Mouse (Mus musculus): ENCODE measurements around the gene Dpf3. TPM values are rescaled to one million over a fixed set of nuclear protein-coding genes. Genes with fewer than 3 reads are reported as not detected.

The Dpf3 gene
- polyA plus RNA-seq, 1 experiment from 2014 or later, result 10.5 TPM

DNA sequence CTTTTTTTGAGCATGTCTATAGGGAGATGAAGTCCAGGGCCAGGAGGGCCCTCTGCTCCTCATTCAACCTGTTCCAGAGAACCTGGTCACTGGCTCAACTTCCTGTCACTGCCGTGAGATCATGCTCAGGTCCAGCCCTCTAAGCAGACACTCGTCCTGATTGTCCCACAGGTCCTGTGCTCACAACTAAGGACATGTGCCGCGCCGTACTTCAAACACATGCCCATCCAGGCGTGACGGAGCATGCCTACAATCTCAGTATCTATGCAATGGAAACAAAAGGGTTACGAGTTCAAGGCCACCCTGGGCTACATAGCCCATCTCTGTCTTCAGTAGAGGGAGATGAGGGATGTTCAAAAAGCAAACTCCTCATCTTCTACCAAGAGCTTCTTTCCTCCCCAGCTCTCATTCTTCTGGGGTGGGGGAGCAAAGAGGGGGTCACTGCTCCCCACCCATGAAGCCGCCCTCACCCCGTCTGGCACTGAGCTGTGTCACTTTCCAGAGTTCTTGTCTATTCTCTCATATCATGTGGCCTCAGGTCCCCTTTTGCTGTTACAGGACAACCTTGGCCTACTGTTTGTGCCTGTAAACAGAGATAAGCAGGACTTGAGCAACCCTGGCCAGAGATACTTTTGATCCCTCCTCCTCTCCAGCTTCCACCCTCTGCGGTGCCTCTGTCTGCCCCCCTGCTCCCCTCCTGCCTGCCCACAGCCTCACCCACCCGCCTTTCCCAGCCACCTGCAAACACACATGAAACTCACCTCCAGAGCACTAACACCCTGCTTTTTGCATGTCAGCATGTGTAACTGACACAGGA, 112.3 kb downstream of the Dpf3 start:
- no peak for DNase-seq (ENCODE audit: low spot score)
- WGBS, result 84% methylated on average over 12 of the region's 12 CpGs
- Histone ChIP-seq H3K36me3 (no peaks in the 10 kb centered on the region), H3K4me3 (no peak overlapping the region), H3K27ac (peak overlapping the region; percentile 40; the same call in 1 of the 2 replicates), H3K4me1 (replicated peaks) (peaks cover 33% of the 10 kb centered on the region), H3K27me3 (ENCODE audit: insufficient read depth, poor library complexity, severe bottlenecking) (no peaks in the 10 kb centered on the region), H3K9me3 (no peaks in the 10 kb centered on the region)

- H3K4me3 ChIP-seq, result no peak overlapping the region
- H3K27me3 ChIP-seq (ENCODE audit: insufficient read depth, poor library complexity, severe bottlenecking), result no peaks in the 10 kb centered on the region
- no peak overlapping the region for H3K27ac ChIP-seq
- DNase-seq (ENCODE audit: low spot score), result no peak
- H3K36me3 ChIP-seq, result no peaks in the 10 kb centered on the region
- peaks cover 26% of the 10 kb centered on the region for H3K4me1 ChIP-seq (replicated peaks)
- WGBS, result 68% methylated on average over 7 of the region's 7 CpGs
- H3K9me3 ChIP-seq, result no peaks in the 10 kb centered on the region
Observed at GRCm38 (mm10) chr12:83373081-83373480, 114.4 kb downstream of the Dpf3 start.

GRCm38 (mm10) chr12:83372290-83372689, 115.2 kb downstream of the Dpf3 start:
- Histone ChIP-seq H3K27me3 (ENCODE audit: insufficient read depth, poor library complexity, severe bottlenecking) (no peaks in the 10 kb centered on the region), H3K27ac (no peak overlapping the region), H3K4me1 (replicated peaks) (peaks cover 21% of the 10 kb centered on the region), H3K9me3 (no peaks in the 10 kb centered on the region), H3K4me3 (no peak overlapping the region), H3K36me3 (no peaks in the 10 kb centered on the region)
- no peak for DNase-seq (ENCODE audit: low spot score)
- 90% methylated on average over 7 of the region's 7 CpGs for WGBS

GRCm38 (mm10) chr12:83370221-83370620, 117.3 kb downstream of the Dpf3 start:
- WGBS, result 91% methylated on average over 11 of the region's 11 CpGs
- H3K4me3 ChIP-seq, result no peak overlapping the region
- no peaks in the 10 kb centered on the region for H3K36me3 ChIP-seq
- H3K9me3 ChIP-seq, result peaks cover 5% of the 10 kb centered on the region; the same call in 1 of the 2 replicates
- H3K4me1 ChIP-seq (replicated peaks), result peaks cover 13% of the 10 kb centered on the region
- no peaks in the 10 kb centered on the region for H3K27me3 ChIP-seq (ENCODE audit: insufficient read depth, poor library complexity, severe bottlenecking)
- H3K27ac ChIP-seq, result no peak overlapping the region
- no peak for DNase-seq (ENCODE audit: low spot score)

DNA sequence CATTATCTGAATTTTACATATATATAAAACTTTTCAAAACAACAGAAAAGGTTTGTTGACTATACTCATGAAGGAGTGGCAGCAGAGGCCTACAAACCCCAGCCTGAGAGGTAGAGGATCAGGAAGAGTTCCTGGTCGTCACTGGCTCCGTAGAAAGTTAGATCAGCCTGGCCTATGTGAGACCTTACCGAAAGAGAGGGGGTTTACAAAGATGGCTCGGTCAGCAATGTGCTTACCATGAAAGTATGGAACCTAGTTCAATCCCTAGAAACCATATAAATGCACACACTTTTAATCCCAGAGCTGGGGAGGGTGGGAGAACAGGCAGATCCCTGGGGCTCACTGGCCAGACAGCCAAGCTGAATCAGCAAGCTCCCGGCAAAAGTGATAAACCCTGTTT, 118.1 kb downstream of the Dpf3 start:
- peaks cover 10% of the 10 kb centered on the region; the same call in 1 of the 2 replicates for H3K9me3 ChIP-seq
- no peaks in the 10 kb centered on the region for H3K27me3 ChIP-seq (ENCODE audit: insufficient read depth, poor library complexity, severe bottlenecking)
- H3K4me1 ChIP-seq (replicated peaks), result peaks cover 8% of the 10 kb centered on the region
- no peak for DNase-seq (ENCODE audit: low spot score)
- H3K27ac ChIP-seq, result no peak overlapping the region
- no peaks in the 10 kb centered on the region for H3K36me3 ChIP-seq
- no peak overlapping the region for H3K4me3 ChIP-seq
- 90% methylated on average over 5 of the region's 5 CpGs for WGBS

GRCm38 (mm10) chr12:83367486-83367885, 120.0 kb downstream of the Dpf3 start:
- no peak for DNase-seq (ENCODE audit: low spot score)
- Histone ChIP-seq H3K36me3 (no peaks in the 10 kb centered on the region), H3K27me3 (ENCODE audit: insufficient read depth, poor library complexity, severe bottlenecking) (no peaks in the 10 kb centered on the region), H3K4me3 (no peak overlapping the region), H3K9me3 (peaks cover 10% of the 10 kb centered on the region; the same call in 1 of the 2 replicates), H3K27ac (no peak overlapping the region), H3K4me1 (replicated peaks) (no peaks in the 10 kb centered on the region)
- WGBS, result 91% methylated on average over 1 of the region's 1 CpGs

DNA sequence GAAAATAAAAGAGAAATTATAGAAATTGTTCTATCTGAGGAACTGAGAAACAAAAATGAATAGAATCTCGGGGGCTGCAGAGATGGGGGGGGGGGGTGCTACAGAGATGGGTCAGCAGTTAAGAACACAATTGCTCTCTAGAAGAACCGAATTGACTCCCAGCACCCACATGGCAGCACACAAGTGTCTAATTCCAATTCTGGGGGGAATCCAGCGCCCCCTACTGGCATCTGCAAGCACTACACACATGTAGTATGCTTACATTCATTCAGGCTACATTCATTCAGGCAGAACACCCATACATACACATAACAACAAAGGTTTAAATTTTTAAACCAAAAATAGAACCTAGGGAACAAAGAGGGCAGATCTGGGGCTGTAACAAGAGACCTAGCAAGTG, 122.7 kb downstream of the Dpf3 start:
- 68% methylated on average over 3 of the region's 3 CpGs for WGBS
- peaks cover 8% of the 10 kb centered on the region; the same call in 1 of the 2 replicates for H3K4me1 ChIP-seq (replicated peaks)
- no peak for DNase-seq (ENCODE audit: low spot score)
- H3K9me3 ChIP-seq, result peaks cover 10% of the 10 kb centered on the region; the same call in 1 of the 2 replicates
- no peak overlapping the region for H3K27ac ChIP-seq
- H3K27me3 ChIP-seq (ENCODE audit: insufficient read depth, poor library complexity, severe bottlenecking), result no peaks in the 10 kb centered on the region
- no peak overlapping the region for H3K4me3 ChIP-seq
- H3K36me3 ChIP-seq, result no peaks in the 10 kb centered on the region

DNA sequence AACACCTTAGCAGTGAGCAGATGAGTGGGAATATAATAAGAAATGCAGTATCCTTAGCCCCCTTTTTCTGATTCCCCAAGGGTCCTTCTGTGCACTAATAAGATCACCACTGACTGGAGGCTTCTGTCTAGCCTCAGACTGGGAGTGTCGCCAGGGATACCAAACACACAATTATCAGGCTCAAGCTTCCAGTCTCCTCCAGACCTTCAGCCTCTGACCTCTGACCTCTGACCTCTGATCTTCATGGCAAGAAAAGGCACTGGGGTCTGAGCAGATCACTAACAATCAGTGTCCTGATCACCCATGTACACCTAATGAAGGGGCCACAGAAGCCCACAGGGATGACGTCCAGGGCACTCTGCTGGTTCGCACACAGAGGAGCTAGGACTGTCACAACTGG, 125.7 kb downstream of the Dpf3 start:
- Histone ChIP-seq H3K9me3 (peaks cover 10% of the 10 kb centered on the region; the same call in 1 of the 2 replicates), H3K4me3 (no peak overlapping the region), H3K27me3 (ENCODE audit: insufficient read depth, poor library complexity, severe bottlenecking) (no peaks in the 10 kb centered on the region), H3K27ac (no peak overlapping the region), H3K4me1 (replicated peaks) (peaks cover 8% of the 10 kb centered on the region; the same call in 1 of the 2 replicates), H3K36me3 (no peaks in the 10 kb centered on the region)
- peak; percentile 45 for DNase-seq (ENCODE audit: low spot score)
- 24% methylated on average over 3 of the region's 3 CpGs for WGBS

GRCm38 (mm10) chr12:83352640-83353039, 134.9 kb downstream of the Dpf3 start:
- Histone ChIP-seq H3K27me3 (ENCODE audit: insufficient read depth, poor library complexity, severe bottlenecking) (no peaks in the 10 kb centered on the region; the same call in 1 of the 2 replicates), H3K27ac (no peak overlapping the region), H3K4me1 (replicated peaks) (no peaks in the 10 kb centered on the region), H3K4me3 (no peak overlapping the region), H3K36me3 (no peaks in the 10 kb centered on the region), H3K9me3 (no peaks in the 10 kb centered on the region)
- no peak for DNase-seq (ENCODE audit: low spot score)
- WGBS, result 85% methylated on average over 6 of the region's 6 CpGs

DNA sequence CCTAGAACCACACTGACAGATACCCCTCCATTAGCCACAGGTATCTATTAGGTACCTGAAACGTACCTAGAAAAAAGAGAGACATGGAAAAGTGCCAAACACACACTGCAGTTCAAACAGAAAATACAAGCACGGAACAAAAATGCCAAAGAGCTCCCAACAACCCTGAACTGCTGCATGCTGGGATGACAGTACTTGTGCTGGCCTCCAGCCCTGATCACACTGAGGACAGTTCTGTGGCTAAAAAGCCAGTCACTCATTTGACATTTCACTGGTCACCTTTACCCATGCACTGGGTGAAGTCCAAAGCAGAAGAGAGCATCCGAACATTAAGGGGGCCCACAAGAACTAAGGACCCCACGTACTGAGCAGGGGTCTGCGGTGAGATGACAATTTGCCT, 137.8 kb downstream of the Dpf3 start:
- WGBS, result 88% methylated on average over 5 of the region's 5 CpGs
- no peak for DNase-seq (ENCODE audit: low spot score)
- H3K27me3 ChIP-seq (ENCODE audit: insufficient read depth, poor library complexity, severe bottlenecking), result no peaks in the 10 kb centered on the region; the same call in 1 of the 2 replicates
- H3K4me3 ChIP-seq, result no peak overlapping the region
- no peak overlapping the region for H3K27ac ChIP-seq
- no peaks in the 10 kb centered on the region for H3K4me1 ChIP-seq (replicated peaks)
- no peaks in the 10 kb centered on the region for H3K36me3 ChIP-seq
- H3K9me3 ChIP-seq, result no peaks in the 10 kb centered on the region

DNA sequence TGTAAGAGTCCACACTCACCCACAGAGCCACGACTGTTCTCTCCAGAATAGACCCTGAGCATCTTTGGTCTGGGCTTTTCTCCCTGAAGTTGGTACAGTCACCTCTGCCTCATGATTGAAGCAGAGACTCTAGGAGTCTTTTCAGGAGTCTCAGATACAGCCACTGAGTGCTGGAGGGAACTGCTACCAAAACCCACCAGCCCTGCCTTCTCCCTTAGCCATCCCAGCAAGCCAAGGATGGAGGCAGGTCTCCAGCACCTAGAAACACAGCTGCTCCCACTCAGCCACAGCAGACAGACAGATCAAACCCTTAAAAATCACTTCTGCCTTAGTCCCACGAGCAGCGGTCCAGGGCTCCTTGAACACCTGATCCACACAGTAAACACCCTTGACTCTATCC, 139.3 kb downstream of the Dpf3 start:
- no peaks in the 10 kb centered on the region for H3K36me3 ChIP-seq
- no peak for DNase-seq (ENCODE audit: low spot score)
- no peaks in the 10 kb centered on the region; the same call in 1 of the 2 replicates for H3K27me3 ChIP-seq (ENCODE audit: insufficient read depth, poor library complexity, severe bottlenecking)
- 74% methylated on average over 3 of the region's 3 CpGs for WGBS
- no peak overlapping the region for H3K4me3 ChIP-seq
- H3K27ac ChIP-seq, result no peak overlapping the region
- H3K4me1 ChIP-seq (replicated peaks), result no peaks in the 10 kb centered on the region
- H3K9me3 ChIP-seq, result no peaks in the 10 kb centered on the region

DNA sequence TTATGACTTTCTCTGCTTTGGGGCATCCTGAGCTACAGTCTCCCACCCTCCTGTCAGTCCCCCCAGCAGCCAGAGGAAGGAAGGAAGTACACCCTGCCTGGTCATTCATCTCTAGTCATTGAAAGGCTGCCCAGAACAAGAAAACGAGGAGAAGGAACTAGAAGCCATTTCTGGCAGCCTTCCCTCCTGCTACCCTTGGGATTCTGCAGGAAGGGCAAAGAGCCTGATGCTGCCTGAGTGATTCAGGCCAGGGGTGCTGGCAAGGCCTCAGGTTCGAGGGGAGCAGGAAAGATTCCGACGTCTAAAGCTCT, 144.7 kb downstream of the Dpf3 start:
- Histone ChIP-seq H3K36me3 (no peaks in the 10 kb centered on the region), H3K9me3 (no peaks in the 10 kb centered on the region), H3K4me3 (no peak overlapping the region), H3K27me3 (ENCODE audit: insufficient read depth, poor library complexity, severe bottlenecking) (no peaks in the 10 kb centered on the region), H3K27ac (no peak overlapping the region), H3K4me1 (replicated peaks) (peaks cover 17% of the 10 kb centered on the region)
- WGBS, result 71% methylated on average over 4 of the region's 4 CpGs
- no peak for DNase-seq (ENCODE audit: low spot score)

- Histone ChIP-seq H3K27me3 (ENCODE audit: insufficient read depth, poor library complexity, severe bottlenecking) (no peaks in the 10 kb centered on the region), H3K9me3 (no peaks in the 10 kb centered on the region), H3K36me3 (no peaks in the 10 kb centered on the region), H3K27ac (peak overlapping the region; percentile 53), H3K4me3 (no peak overlapping the region), H3K4me1 (replicated peaks) (peaks cover 23% of the 10 kb centered on the region)
- no peak for DNase-seq (ENCODE audit: low spot score)
- 74% methylated on average over 15 of the region's 15 CpGs for WGBS
Observed at GRCm38 (mm10) chr12:83342035-83342874, 145.3 kb downstream of the Dpf3 start.

All from hindbrain, embryonic 10.5 days (tissue).